ENCODE assay signal across 9 mouse cellular contexts in genomic region chr12:104897051-104897618, GRCm38 (mm10). TPM values are rescaled to one million over a fixed set of nuclear protein-coding genes. Genes with fewer than 3 reads are reported as not detected.
A peak's percentile ranks its signal among the peaks of the same experiment; 100 is the strongest.
DNase-seq lines count a peak whose midpoint lies in the region; ATAC-seq and TF ChIP-seq lines count a peak whose summit lies in the region.
"Had no signal": no experiment of that assay in that cellular context is flagged by ENCODE, and none has a peak within 500 bp of the region (broad histone marks: within the 10 kb centered on the region; RNA-seq: fewer than 3 reads in every experiment).

No protein-coding gene starts in this region.

- H3K36me3 ChIP-seq in forebrain, embryonic 11.5 days (ENCODE audit: control insufficient read depth, insufficient read depth, low read length): no peaks in the 10 kb centered on the region
- no peaks in the 10 kb centered on the region for H3K36me3 ChIP-seq in forebrain, embryonic 15.5 days
- H3K36me3 ChIP-seq in hindbrain, embryonic 13.5 days: no peaks in the 10 kb centered on the region
- H3K36me3 ChIP-seq in limb, embryonic 12.5 days: no peaks in the 10 kb centered on the region
- H3K36me3 ChIP-seq: liver, embryonic 13.5 days had no signal

- H3K4me1 ChIP-seq in forebrain, embryonic 11.5 days (replicated peaks; ENCODE audit: control insufficient read depth, insufficient read depth, low read length): peaks cover 10% of the 10 kb centered on the region; the same call in 1 of the 2 replicates
- H3K4me1 ChIP-seq in forebrain, embryonic 15.5 days: peaks cover 20% of the 10 kb centered on the region
- H3K4me1 ChIP-seq in hindbrain, embryonic 13.5 days (replicated peaks): peaks cover 25% of the 10 kb centered on the region
- H3K4me1 ChIP-seq in limb, embryonic 12.5 days (replicated peaks): peaks cover 55% of the 10 kb centered on the region

- in situ Hi-C loops in Patski (cut with MboI; ENCODE audit: low pct_unique_long_range_greater_than_20kb): no loop called here

- no peak for DNase-seq in forebrain, embryonic 11.5 days (ENCODE audit: low spot score)
- DNase-seq in Patski (ENCODE audit: low read depth, low spot score): peak; percentile 93
- no peak for DNase-seq in spleen, adult 12 weeks (ENCODE audit: low spot score)
- DNase-seq in thymus, adult 18-20 months: no peak
- DNase-seq: liver, embryonic 13.5 days had no signal

- H3K4me2 ChIP-seq in forebrain, embryonic 11.5 days (ENCODE audit: low read depth, low read length, severe bottlenecking): no peak overlapping the region
- H3K4me2 ChIP-seq in forebrain, embryonic 15.5 days (replicated peaks): no peak overlapping the region
- H3K4me2 ChIP-seq in hindbrain, embryonic 13.5 days: no peak overlapping the region
- no peak overlapping the region for H3K4me2 ChIP-seq in limb, embryonic 12.5 days
- H3K4me2 ChIP-seq: liver, embryonic 13.5 days had no signal

- peak; percentile 55 for ATAC-seq in forebrain, embryonic 11.5 days (replicated peaks; ENCODE audit: low FRiP score)
- ATAC-seq in forebrain, embryonic 15.5 days (replicated peaks): no peak; the same call in 1 of the 2 replicates
- peak; percentile 72 for ATAC-seq in Patski
- ATAC-seq in hindbrain, embryonic 13.5 days (ENCODE audit: low FRiP score): peak; percentile 70; the same call in 1 of the 2 replicates
- peak; percentile 73 for ATAC-seq in limb, embryonic 12.5 days (ENCODE audit: insufficient number of reproducible peaks, insufficient read depth, low FRiP score, low TSS enrichment, low read depth)
- no peak for ATAC-seq in erythroblast, adult 5-6 weeks (replicated peaks; ENCODE audit: low FRiP score, poor library complexity, severe bottlenecking)

- 54% methylated on average over 8 of the region's 8 CpGs for WGBS in forebrain, embryonic 11.5 days
- 65% methylated on average over 8 of the region's 8 CpGs for WGBS in forebrain, embryonic 15.5 days
- WGBS in hindbrain, embryonic 13.5 days: 62% methylated on average over 8 of the region's 8 CpGs
- 42% methylated on average over 8 of the region's 8 CpGs for WGBS in limb, embryonic 12.5 days

- CTCF ChIA-PET in Patski (lab: Charles Lee): interaction anchor here (1.1 kb wide), 1 partner anchor 56 kb away, joined by 3 read pairs; no protein-coding TSS in a partner anchor

- POLR2A ChIA-PET in Patski (lab: Charles Lee): interaction anchor here (0.6 to 2.4 kb wide), 2 partner anchors 16 to 33 kb away, joined by 3 to 18 read pairs; partner anchors contain the start of gene Clmn

- no peaks in the 10 kb centered on the region for H3K9me3 ChIP-seq in forebrain, embryonic 11.5 days (ENCODE audit: control insufficient read depth, low read length)
- no peaks in the 10 kb centered on the region for H3K9me3 ChIP-seq in forebrain, embryonic 15.5 days
- H3K9me3 ChIP-seq in hindbrain, embryonic 13.5 days: no peaks in the 10 kb centered on the region
- peaks cover 5% of the 10 kb centered on the region; the same call in 1 of the 2 replicates for H3K9me3 ChIP-seq in limb, embryonic 12.5 days

- H3K27ac ChIP-seq in forebrain, embryonic 11.5 days (ENCODE audit: low read depth, low read length): no peak overlapping the region
- H3K27ac ChIP-seq in forebrain, embryonic 15.5 days (replicated peaks): no peak overlapping the region
- H3K27ac ChIP-seq in hindbrain, embryonic 13.5 days: peak overlapping the region; percentile 30; the same call in 1 of the 2 replicates
- peak overlapping the region; percentile 91 for H3K27ac ChIP-seq in limb, embryonic 12.5 days
- H3K27ac ChIP-seq: liver, embryonic 13.5 days had no signal

- H3K9ac ChIP-seq in forebrain, embryonic 11.5 days (ENCODE audit: low read length): no peak overlapping the region
- no peak overlapping the region for H3K9ac ChIP-seq in forebrain, embryonic 15.5 days (replicated peaks)
- H3K9ac ChIP-seq in hindbrain, embryonic 13.5 days: 0 out of 2 replicates have a peak overlapping the region, but pooled peaks have one; percentile 13
- no peak overlapping the region for H3K9ac ChIP-seq in limb, embryonic 12.5 days (replicated peaks)
- H3K9ac ChIP-seq: liver, embryonic 13.5 days had no signal

- no peak for TF ChIP-seq CTCF in Patski (IDR thresholded peaks at IDR 0.05)

- no peak overlapping the region for H3K4me3 ChIP-seq in forebrain, embryonic 11.5 days (ENCODE audit: low read depth, low read length)
- H3K4me3 ChIP-seq in forebrain, embryonic 15.5 days: no peak overlapping the region
- no peak overlapping the region for H3K4me3 ChIP-seq in hindbrain, embryonic 13.5 days
- H3K4me3 ChIP-seq in limb, embryonic 12.5 days (replicated peaks): no peak overlapping the region
- H3K4me3 ChIP-seq: liver, embryonic 13.5 days had no signal

- no peaks in the 10 kb centered on the region for H3K27me3 ChIP-seq in forebrain, embryonic 11.5 days (ENCODE audit: control insufficient read depth, insufficient read depth, low read length)
- H3K27me3 ChIP-seq in forebrain, embryonic 15.5 days: no peaks in the 10 kb centered on the region
- no peaks in the 10 kb centered on the region for H3K27me3 ChIP-seq in Patski
- no peaks in the 10 kb centered on the region for H3K27me3 ChIP-seq in hindbrain, embryonic 13.5 days
- no peaks in the 10 kb centered on the region; the same call in 1 of the 2 replicates for H3K27me3 ChIP-seq in limb, embryonic 12.5 days
- H3K27me3 ChIP-seq: liver, embryonic 13.5 days had no signal

RNA-seq across cellular contexts. Expression of gene Clmn, which starts 32.3 kb away (rescaled TPM):
- 2.8 and 3.2 TPM in 2 replicates for polyA plus RNA-seq in forebrain, embryonic 11.5 days (2014; fragmentation: Nextera tagmentation; extraction: Ambion mirVana)
- 1.0 and 1.2 TPM in 2 replicates for polyA plus RNA-seq in forebrain, embryonic 15.5 days (2015; fragmentation: Nextera tagmentation; extraction: Ambion mirVana)
- polyA plus RNA-seq in Patski (2021): 43.8 TPM
- polyA plus RNA-seq in hindbrain, embryonic 13.5 days (2015; fragmentation: Nextera tagmentation; extraction: Ambion mirVana): 1.2 and 2.1 TPM in 2 replicates
- 4.8 and 5.2 TPM in 2 replicates for polyA plus RNA-seq in limb, embryonic 12.5 days (2016; fragmentation: Nextera tagmentation; extraction: Ambion mirVana)
- total RNA-seq in erythroblast, adult 5-6 weeks (2015; ENCODE audit: low replicate concordance): not detected in 2 replicates
- 0.14 TPM in 1 of 2 replicates, not detected in the other for total RNA-seq in erythroblast, adult 5-6 weeks (2017; ENCODE audit: low replicate concordance)

Comparison
In these comparisons a context has a peak if more than half of its experiments do, and no peak if none do; other contexts are left out.
1. ATAC-seq: peak in forebrain, embryonic 11.5 days (single experiment), Patski (single experiment), hindbrain, embryonic 13.5 days (single experiment) and limb, embryonic 12.5 days (single experiment); none in forebrain, embryonic 15.5 days (single experiment) and erythroblast, adult 5-6 weeks (single experiment).
2. H3K27ac ChIP-seq: peak in hindbrain, embryonic 13.5 days (single experiment) and limb, embryonic 12.5 days (single experiment); none in forebrain, embryonic 11.5 days (single experiment) and forebrain, embryonic 15.5 days (single experiment).